Mouse (Mus musculus) limb, embryonic 14.5 days (tissue): ENCODE measurements around the gene Fam187b. TPM values are rescaled to one million over a fixed set of nuclear protein-coding genes. Genes with fewer than 3 reads are reported as not detected.

ENCODE experiments used
- ATAC-seq: fragments of 200-750 bp; cut with Nextera tagmentation; 2 replicates; pipeline ENCODE4 v1.8.0; 2017; ENCODE audit warnings: low read depth, moderate number of reproducible peaks, moderate TSS enrichment; ENCODE audit not compliant: low FRiP score
- DNase-seq: peaks from one replicate; pipeline ENCODE4 v3.0.0-alpha.2; 2015; ENCODE audit warnings: low spot score
- H3K27ac ChIP-seq: fragments of 300-500 bp; sonication (generic); replicated peaks from 2 replicates; pipeline ENCODE4 v1.5.1; 2014; ENCODE audit warnings: low read depth, mild to moderate bottlenecking, low read length, moderate library complexity, mixed read lengths
- H3K27me3 ChIP-seq: fragments of 300-500 bp; sonication (generic); 2 replicates; pipeline ENCODE4 v1.6.1; 2014; ENCODE audit warnings: low read length, mixed read lengths; ENCODE audit not compliant: control insufficient read depth, insufficient read depth
- H3K36me3 ChIP-seq: fragments of 300-500 bp; sonication (generic); 2 replicates; pipeline ENCODE4 v1.6.1; 2014; ENCODE audit warnings: mild to moderate bottlenecking, low read length, moderate library complexity, mixed read lengths; ENCODE audit not compliant: control insufficient read depth, insufficient read depth
- H3K4me1 ChIP-seq: fragments of 300-500 bp; sonication (generic); 2 replicates; pipeline ENCODE4 v1.6.1; 2014; ENCODE audit warnings: antibody characterized with exemption, low read length, mixed read lengths; ENCODE audit not compliant: control insufficient read depth, insufficient read depth
- H3K4me2 ChIP-seq: fragments of 300-500 bp; sonication (generic); replicated peaks from 2 replicates; pipeline ENCODE4 v1.6.1; 2014; ENCODE audit warnings: low read depth, mild to moderate bottlenecking, low read length, moderate library complexity; ENCODE audit not compliant: severe bottlenecking
- H3K4me3 ChIP-seq: fragments of 300-500 bp; sonication (generic); replicated peaks from 2 replicates; pipeline ENCODE4 v1.5.1; 2014; ENCODE audit warnings: low read length
- H3K9ac ChIP-seq: fragments of 300-500 bp; sonication (generic); 2 replicates; pipeline ENCODE4 v1.6.1; 2014; ENCODE audit warnings: mild to moderate bottlenecking, low read depth, low read length, moderate library complexity; ENCODE audit not compliant: severe bottlenecking
- H3K9me3 ChIP-seq: fragments of 300-500 bp; sonication (generic); 2 replicates; pipeline ENCODE4 v1.6.1; 2016; ENCODE audit warnings: low read length; ENCODE audit not compliant: control insufficient read depth
- POLR2A ChIP-seq: fragments of 200-500 bp; IDR thresholded peaks from 2 replicates; pipeline ENCODE4 v1.8.0; 2012; ENCODE audit warnings: inconsistent platforms, mild to moderate bottlenecking, moderate library complexity, borderline replicate concordance; ENCODE audit not compliant: insufficient read depth, insufficient read length; ENCODE audit errors: extremely low read depth
- WGBS: fragments of 180-500 bp; shearing (Covaris S2); extraction: QIAGEN DNeasy Blood & Tissue Kit; methylation state at CpG from one replicate; pipeline ENCODE4 v1.1.7; 2014; 5-methylcytosine and 5-hydroxymethylcytosine counted together
- polyA plus RNA-seq, 2 experiments: library from polyadenylated mRNA; depleted of rRNA in 1 of 2; stranded (reverse) in 1 of 2; unstranded in 1 of 2; fragments of >200 nt; fragmentation: Nextera tagmentation in 1 of 2; extraction: Ambion mirVana in 1 of 2; gene quantifications; 2 replicates each; pipeline versions ENCODE4 v1.2.1 to v1.2.3; 2012 to 2014

Gene Fam187b
- polyA plus RNA-seq, 2 experiments = 1.1 to 1.4 TPM

GRCm38 (mm10) chr7:31033409-31034165 lies 60.0 kb downstream of the Fam187b start:
- Histone ChIP-seq H3K4me3 (no peak overlapping the region), H3K9me3 (no peaks in the 10 kb centered on the region), H3K27me3 (no peaks in the 10 kb centered on the region), H3K4me1 (no peaks in the 10 kb centered on the region; the same call in 1 of the 2 replicates), H3K4me2 (no peak overlapping the region), H3K36me3 (no peaks in the 10 kb centered on the region), H3K27ac (no peak overlapping the region), H3K9ac (no peak overlapping the region)
- no peak for ATAC-seq
- WGBS = 59% methylated on average over 9 of the region's 9 CpGs
- DNase-seq = no peak
- no peak for TF ChIP-seq POLR2A

DNA sequence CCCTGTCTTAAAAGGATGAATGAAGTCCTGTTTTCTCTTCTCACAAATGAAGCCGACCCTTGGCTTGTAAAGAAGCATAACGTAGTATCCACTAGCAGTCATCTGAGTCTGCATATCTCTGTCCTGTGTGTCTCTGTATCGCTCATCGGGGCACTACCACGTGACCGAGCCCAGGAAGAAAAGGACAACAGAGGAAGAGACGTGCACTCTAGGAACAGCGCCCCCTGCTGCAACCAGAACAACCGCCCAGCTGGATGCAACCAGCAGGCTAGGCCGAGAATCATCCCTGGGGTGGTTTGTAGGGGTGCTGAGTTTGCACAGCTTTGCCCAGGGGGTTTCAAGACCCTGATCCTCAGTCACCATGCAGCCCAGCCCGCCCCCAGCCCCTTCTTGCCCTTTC lies 61.2 kb downstream of the Fam187b start:
- WGBS = 70% methylated on average over 11 of the region's 11 CpGs
- no peak overlapping the region for H3K27ac ChIP-seq
- H3K27me3 ChIP-seq = no peaks in the 10 kb centered on the region
- no peak for DNase-seq
- no peaks in the 10 kb centered on the region for H3K9me3 ChIP-seq
- no peak overlapping the region for H3K4me2 ChIP-seq
- no peak overlapping the region for H3K4me3 ChIP-seq
- ATAC-seq = no peak
- no peaks in the 10 kb centered on the region; the same call in 1 of the 2 replicates for H3K4me1 ChIP-seq
- no peaks in the 10 kb centered on the region for H3K36me3 ChIP-seq
- TF ChIP-seq POLR2A = no peak
- H3K9ac ChIP-seq = no peak overlapping the region

DNA sequence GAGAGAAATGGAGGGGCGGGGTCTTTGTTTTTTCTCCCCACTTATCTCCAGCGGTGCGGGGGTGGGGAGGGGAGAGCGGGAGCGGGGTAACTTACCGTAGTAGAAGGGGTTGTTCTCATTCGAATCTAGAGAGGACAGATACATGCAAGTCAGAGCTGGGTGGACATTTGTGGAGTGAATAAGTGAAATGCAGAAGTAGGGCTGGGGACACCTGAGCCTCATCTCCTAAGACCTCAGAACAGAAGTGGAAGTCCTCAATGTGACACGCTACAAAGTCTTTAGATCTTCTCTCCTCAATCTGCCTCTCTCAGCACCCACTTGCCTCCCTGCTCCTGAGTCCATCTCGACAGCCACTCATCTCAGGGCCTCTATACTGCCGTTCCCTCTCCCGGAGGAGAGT lies 61.7 kb downstream of the Fam187b start:
- no peaks in the 10 kb centered on the region for H3K36me3 ChIP-seq
- DNase-seq = no peak
- no peaks in the 10 kb centered on the region; the same call in 1 of the 2 replicates for H3K27me3 ChIP-seq
- 86% methylated on average over 11 of the region's 11 CpGs for WGBS
- no peak overlapping the region for H3K4me2 ChIP-seq
- ATAC-seq = no peak
- H3K9ac ChIP-seq = no peak overlapping the region
- H3K4me3 ChIP-seq = no peak overlapping the region
- H3K27ac ChIP-seq = no peak overlapping the region
- H3K9me3 ChIP-seq = no peaks in the 10 kb centered on the region
- no peak for TF ChIP-seq POLR2A
- no peaks in the 10 kb centered on the region; the same call in 1 of the 2 replicates for H3K4me1 ChIP-seq

GRCm38 (mm10) chr7:31036917-31037316 lies 63.3 kb downstream of the Fam187b start:
- peaks cover 10% of the 10 kb centered on the region; the same call in 1 of the 2 replicates for H3K27me3 ChIP-seq
- H3K4me3 ChIP-seq = no peak overlapping the region
- no peaks in the 10 kb centered on the region for H3K9me3 ChIP-seq
- no peak for ATAC-seq
- H3K27ac ChIP-seq = no peak overlapping the region
- H3K9ac ChIP-seq = no peak overlapping the region
- 86% methylated on average over 7 of the region's 7 CpGs for whole genome bisulfite sequencing
- no peak for DNase-seq
- no peak for TF ChIP-seq POLR2A
- H3K4me1 ChIP-seq = peaks cover under 1% of the 10 kb centered on the region; the same call in 1 of the 2 replicates
- H3K36me3 ChIP-seq = no peaks in the 10 kb centered on the region
- H3K4me2 ChIP-seq = no peak overlapping the region

DNA sequence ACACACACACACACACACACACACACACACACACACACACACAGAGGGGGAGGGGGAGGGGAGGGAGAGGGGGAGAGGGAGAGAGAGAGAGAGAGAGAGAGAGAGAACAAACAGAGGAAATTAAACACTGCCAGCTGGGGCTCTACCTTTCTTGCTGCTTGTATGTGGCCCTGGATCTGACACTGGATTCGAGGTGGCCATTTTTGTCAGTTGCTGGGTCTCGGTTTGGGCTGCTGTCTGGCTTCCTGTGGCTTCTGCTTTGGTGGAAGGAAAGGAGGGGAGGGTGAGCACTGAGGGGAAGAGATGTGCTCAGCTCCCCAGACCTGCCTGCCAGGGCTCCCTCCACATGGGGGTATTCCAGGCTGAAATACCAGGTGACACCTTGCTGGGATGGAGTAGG lies 64.1 kb downstream of the Fam187b start:
- 75% methylated on average over 2 of the region's 2 CpGs for WGBS
- ATAC-seq = no peak
- no peak for DNase-seq

More for the DNA sequence above, 64.1 kb downstream of the Fam187b start:
- no peaks in the 10 kb centered on the region for H3K36me3 ChIP-seq
- TF ChIP-seq POLR2A = no peak
- H3K9ac ChIP-seq = no peak overlapping the region
- peaks cover 18% of the 10 kb centered on the region for H3K27me3 ChIP-seq
- H3K9me3 ChIP-seq = no peaks in the 10 kb centered on the region
- H3K4me2 ChIP-seq = no peak overlapping the region
- peaks cover 2% of the 10 kb centered on the region; the same call in 1 of the 2 replicates for H3K4me1 ChIP-seq
- no peak overlapping the region for H3K27ac ChIP-seq
- no peak overlapping the region for H3K4me3 ChIP-seq
